Mouse (Mus musculus): Measurements from ENCODE around the gene Olfr1380.
"Not testable (repeated sequence)": the region's sequence is repeated elsewhere in the genome, so short reads cannot be mapped to it uniquely, and the experiment has no call there.

Olfr1380 gene
- long read RNA-seq, experiment 1 = 0 reads
- long read RNA-seq, experiment 2 = 0 reads

DNA sequence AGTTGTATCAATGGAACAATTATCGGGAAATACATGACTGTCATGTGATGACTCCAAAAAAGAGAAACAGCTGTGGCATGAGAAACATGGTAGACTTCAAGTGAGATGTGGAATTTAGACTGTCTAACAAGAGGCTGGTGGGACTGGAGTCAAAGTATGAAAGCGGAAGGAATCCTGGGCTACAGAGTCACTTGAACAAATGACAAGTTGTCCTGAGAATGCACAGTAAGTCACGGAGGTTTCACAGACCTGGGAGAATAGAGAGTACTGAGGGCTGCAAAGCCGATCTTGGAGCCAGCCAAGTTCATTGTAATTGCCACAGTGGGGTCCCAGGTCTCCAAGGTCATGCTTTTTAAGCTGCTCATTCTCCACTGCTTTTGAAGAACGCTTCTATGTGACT lies at the start of gene Olfr1380:
Gene Olfr1380 (plus strand): TSS at position 301 of the 400 bp plus-strand sequence.
- intact Hi-C loops (cut with DNase I) = loop anchor here (10.0 kb wide), 1 partner anchor 372 kb away; the partner anchor contains the start of gene Btnl9

DNA sequence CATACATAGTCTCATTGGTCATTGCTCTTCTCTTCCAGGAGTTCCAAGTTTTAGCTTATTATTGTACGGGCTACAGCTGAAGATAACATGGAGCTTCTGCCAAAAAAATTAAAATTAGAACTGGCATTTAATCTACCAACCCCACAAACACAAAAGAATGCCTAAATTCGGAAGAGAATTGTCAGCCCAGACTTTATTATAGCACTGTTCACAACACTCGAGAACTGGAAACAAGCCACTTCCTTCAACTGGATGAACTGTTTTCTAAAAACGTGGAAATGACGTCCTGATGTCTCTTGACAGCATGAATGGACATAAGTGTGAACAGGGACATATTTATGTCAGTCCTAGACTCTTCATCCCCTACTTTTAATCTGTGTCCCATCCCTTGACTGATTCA lies 38.6 kb upstream of the Olfr1380 start:
- intact Hi-C loops (cut with DNase I) = no loop called here

DNA sequence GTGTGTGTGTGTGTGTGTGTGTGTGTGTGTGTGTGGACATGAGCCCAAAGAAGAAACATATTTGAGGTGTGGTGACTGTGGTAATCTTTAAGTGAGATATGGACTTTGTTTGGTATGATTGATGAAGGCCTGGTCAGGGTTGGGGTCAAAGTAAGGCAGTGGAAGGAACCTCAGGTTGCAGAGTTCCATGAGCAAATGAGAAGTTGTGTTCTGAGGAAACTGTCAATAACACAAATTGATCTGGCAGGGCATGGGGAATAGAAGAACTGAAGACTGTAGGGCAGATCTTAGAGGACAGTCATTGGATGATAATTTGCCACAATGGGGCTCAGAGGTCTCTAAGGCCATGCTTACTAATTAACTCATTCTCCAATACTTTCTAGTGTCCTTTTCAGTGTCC lies 37.3 kb upstream of the Olfr1380 start, which contains the start of gene Olfr1383:
Gene Olfr1383 (plus strand): TSS at position 301 of the 400 bp plus-strand sequence.
- intact Hi-C loops (cut with DNase I) = no loop called here

DNA sequence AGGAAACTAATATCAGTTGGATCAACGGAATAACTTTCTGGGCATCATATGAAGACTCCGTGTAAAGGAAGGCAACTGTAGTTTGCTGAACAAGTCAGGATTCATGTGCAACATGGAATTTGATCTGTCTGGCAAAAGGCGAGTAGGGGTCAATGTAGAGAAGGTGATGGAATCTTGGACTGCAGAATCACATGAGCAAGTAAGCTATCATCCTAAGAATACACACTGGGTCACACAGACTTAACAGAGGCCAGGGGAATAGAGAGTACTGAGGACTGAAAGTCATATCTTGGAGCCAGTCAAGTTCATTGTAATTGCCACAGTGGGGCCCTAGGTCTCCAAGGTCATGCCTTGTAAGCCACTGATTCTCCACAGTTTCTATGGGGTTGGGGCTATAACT lies 28.7 kb upstream of the Olfr1380 start, which contains the start of gene Olfr1382:
Gene Olfr1382 (plus strand): TSS at position 301 of the 400 bp plus-strand sequence.
- intact Hi-C loops (cut with DNase I) = no loop called here

- intact Hi-C loops (cut with DNase I) = no loop called here
Observed at GRCm38 (mm10) chr11:49532761-49533160, 23.9 kb upstream of the Olfr1380 start.

DNA sequence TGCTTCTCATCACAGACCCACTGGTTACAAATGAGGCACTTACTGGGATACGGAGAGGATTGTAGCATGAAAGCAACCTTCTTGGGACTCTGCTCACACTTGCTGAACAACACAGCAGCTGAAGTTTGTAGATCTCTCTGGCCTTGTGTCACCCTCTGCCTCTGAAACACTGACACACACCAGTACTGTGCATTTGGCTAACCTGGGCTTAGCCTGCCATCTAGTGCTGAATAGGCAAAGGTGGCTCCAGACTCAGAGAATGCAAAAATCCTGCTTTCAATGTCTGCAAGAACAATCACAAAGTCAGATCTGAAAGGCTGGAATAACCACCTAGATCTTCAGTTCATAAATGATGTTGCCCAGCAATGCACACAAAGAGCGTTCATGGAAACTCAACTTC lies 20.0 kb upstream of the Olfr1380 start:
- intact Hi-C loops (cut with DNase I) = not testable (repeated sequence)

DNA sequence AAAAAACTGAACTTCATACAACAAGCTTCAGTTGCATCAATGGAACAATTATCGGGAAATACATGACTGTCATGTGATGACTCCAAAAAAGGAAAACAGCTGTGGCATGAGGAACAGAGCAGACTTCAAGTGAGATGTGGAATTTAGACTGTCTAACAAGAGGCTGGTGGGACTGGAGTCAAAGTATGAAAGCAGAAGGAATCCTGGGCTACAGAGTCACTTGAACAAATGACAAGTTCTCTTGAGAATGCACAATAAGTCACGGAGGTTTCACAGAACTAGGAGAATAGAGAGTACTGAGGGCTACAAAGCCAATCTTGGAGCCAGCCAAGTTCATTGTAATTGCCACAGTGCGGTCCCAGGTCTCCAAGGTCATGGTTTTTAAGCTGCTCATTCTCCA lies 13.5 kb upstream of the Olfr1380 start, which contains the start of gene Olfr1381:
Gene Olfr1381 (plus strand): TSS at position 301 of the 400 bp plus-strand sequence.
- intact Hi-C loops (cut with DNase I) = not testable (repeated sequence)

- intact Hi-C loops (cut with DNase I) = loop anchor here (10.0 kb wide), 1 partner anchor 369 kb away; the partner anchor contains the start of gene Btnl9
Observed at GRCm38 (mm10) chr11:49554033-49554432, 2.6 kb upstream of the Olfr1380 start.

DNA sequence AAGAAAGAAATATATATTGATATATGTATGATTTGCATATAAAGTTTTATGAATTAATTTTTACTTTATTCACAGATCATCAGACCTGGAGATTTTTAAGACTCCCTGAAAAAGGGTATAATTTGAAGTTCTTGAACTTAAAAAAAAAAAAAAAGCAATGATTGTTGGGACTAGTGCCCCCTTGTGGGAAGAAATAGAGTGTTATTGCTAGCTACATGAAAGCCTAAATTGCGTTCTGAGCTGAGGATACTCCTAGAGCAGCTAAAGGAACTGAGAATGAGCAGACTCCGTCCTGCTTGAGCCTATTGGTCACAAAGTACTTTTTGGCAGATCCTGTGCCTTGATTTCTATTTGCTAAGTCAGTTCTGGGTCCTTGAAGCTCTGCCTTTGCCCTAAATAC lies 18.4 kb downstream of the Olfr1380 start:
- intact Hi-C loops (cut with DNase I) = not testable (repeated sequence)

GRCm38 (mm10) chr11:49580452-49580851 lies 23.8 kb downstream of the Olfr1380 start:
- intact Hi-C loops (cut with DNase I) = not testable (repeated sequence)

- intact Hi-C loops (cut with DNase I) = no loop called here
Observed at GRCm38 (mm10) chr11:49590213-49590612, 33.5 kb downstream of the Olfr1380 start.

DNA sequence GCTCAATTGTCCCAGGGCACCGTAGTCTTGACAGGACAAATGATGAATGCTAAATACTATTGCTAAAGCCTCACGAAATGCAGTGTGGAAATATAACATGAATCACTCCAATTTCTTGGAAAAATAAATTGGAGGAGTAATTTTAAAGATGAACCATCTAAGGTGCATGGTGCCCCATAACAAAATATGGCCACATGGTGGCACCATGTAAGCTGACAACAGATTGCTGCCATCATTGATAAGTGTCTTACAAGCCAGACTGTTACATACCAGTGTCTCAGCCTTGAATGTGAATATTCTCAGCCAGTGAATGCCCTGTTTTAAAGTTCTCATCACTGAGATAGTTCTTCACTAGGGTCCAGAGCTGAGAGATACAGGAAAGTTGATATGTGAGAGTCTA lies 40.5 kb downstream of the Olfr1380 start:
- intact Hi-C loops (cut with DNase I) = not testable (repeated sequence)

DNA sequence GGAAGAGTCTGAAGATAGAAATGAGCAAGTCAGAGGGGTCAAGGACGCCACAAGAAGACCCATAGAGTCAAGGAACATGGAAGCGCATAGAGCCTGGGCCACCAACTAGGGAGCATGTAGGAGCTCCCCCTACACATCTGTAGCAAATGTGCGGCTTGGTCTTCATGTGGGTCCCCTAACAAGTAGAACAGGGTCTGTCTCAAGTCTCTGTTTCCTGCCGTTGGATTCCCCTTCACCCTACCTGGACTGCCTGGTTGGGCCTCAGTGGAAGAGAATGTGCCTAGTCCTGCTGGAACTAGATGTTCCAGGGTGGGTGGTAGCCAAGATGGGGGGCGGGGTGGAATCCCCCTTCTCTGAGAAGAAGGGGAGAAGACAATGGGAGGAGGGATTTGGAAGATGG lies 51.6 kb downstream of the Olfr1380 start:
- intact Hi-C loops (cut with DNase I) = not testable (repeated sequence)

GRCm38 (mm10) chr11:49608938-49609867 lies 52.5 kb downstream of the Olfr1380 start, which contains the start of gene Flt4:
Gene Flt4 (plus strand): TSS chr11:49609263.
- intact Hi-C loops (cut with DNase I) = not testable (repeated sequence)

DNA sequence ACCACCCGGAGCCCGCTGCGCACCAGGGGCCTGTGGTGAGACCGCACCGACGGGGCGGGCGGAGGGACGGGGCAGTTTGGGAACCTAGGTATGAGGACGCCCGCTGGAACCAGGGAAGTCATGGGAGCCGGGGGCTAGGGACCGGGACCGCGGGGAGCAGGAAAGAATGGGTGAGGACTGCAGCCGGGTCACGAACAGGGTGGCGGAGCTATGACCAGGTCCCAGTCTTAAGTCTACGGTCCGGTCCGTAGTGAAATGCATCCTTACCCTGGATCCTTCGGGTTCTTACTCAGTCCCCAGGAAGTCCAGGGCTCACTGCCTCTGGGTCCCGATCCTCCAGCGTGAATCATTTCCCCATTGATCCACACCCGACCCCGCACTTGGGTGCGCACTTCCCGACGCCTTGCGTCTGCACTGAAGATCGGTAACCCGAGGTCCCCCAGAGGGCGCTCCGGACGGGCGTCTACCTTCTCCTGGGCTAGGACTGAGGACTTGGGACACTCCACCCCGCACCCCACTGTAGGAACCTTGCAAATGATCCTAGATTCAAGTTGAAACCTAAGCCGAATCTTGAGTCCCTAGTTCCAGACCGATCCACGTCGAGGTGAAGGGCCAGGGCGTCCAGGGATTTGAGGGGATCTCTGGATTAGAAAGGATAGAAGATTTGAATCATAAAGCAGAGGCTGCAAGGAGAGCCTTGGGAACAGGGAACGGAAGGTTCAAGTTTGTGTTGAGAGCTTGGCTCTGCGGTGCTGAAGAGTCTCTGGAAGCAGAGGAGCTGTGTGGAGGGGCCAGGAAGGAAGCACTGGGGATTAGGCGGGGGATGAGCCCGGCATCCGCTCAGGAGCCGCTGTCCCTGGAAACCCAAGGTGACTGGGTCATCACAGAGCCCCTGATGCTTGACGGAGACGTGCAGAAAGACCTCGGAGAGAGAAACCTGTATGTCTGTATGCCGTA lies 53.5 kb downstream of the Olfr1380 start:
- intact Hi-C loops (cut with DNase I) = not testable (repeated sequence)

- intact Hi-C loops (cut with DNase I) = not testable (repeated sequence)
Observed at GRCm38 (mm10) chr11:49611349-49611748, 54.7 kb downstream of the Olfr1380 start.

GRCm38 (mm10) chr11:49612154-49612553 lies 55.5 kb downstream of the Olfr1380 start:
- intact Hi-C loops (cut with DNase I) = no loop called here

DNA sequence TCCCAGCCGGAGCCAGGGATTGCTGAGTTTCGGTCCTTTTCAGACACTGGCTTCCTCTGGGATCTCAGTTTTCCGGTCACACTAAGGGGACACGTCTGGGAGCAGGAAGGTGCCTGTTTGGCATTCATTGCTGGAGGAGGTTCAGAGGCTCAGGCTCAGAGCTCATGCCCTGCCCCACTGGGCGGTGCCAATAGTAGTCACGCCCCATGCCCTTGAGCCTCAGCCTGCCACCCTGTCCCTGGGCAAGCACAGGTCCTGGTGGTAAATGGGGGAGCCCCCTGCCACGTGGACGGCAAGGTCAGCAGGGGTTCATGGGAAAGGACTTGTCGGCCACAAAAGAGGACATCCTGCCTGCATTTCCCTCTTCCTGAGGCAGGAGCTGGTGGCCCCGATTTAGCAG lies 56.7 kb downstream of the Olfr1380 start:
- intact Hi-C loops (cut with DNase I) = no loop called here

Measured in adrenal gland (tissue).